Comparison of ENCODE assay signal across 29 mouse cellular contexts in the genomic region with DNA sequence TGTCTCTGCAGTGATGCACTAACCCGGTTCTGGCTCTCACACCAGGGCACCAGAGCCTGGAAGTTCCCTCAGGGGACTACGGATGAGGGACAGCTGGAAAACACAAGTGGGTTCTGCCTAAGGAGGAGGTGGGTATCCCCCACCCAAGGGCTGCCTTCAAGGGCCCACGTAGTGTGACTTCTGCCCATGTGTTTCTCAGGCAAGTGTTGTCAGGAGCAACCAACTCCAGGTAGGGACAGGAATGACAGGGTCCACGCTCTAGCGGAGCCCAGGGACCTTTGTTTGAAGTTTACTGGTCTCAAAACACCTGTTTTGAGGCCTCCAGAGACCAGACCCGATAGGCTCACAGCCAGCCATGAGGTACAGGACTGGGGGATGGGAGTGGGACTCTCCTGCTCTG. TPM values are rescaled to one million over a fixed set of nuclear protein-coding genes. Genes with fewer than 3 reads are reported as not detected.
"Had no signal": no experiment of that assay in that cellular context is flagged by ENCODE, and none has a peak within 500 bp of the region (broad histone marks: within the 10 kb centered on the region; RNA-seq: fewer than 3 reads in every experiment).

No protein-coding gene starts in this region.

- DNase-seq: gastrocnemius, adult 2 months; gastrocnemius, postnatal 10 days; gastrocnemius, postnatal 25 days; heart, adult 2 months; heart, postnatal 10 days; heart, postnatal 4 days; kidney, adult 18-20 months; kidney, adult 8-10 months; kidney, postnatal 10 days; kidney, postnatal 25 days; kidney, postnatal 4 days; liver; liver, embryonic 13.5 days had no signal

- H3K4me2 ChIP-seq: heart, embryonic 12.5 days; hindbrain, embryonic 12.5 days; hindbrain, embryonic 14.5 days; intestine, embryonic 15.5 days; limb, embryonic 12.5 days; liver, embryonic 11.5 days; liver, embryonic 13.5 days had no signal

- H3K36me3 ChIP-seq: heart, embryonic 10.5 days; heart, embryonic 12.5 days; hindbrain, embryonic 10.5 days; hindbrain, embryonic 12.5 days; intestine, embryonic 15.5 days; limb, embryonic 10.5 days; limb, embryonic 12.5 days; liver, embryonic 13.5 days had no signal

- H3K27ac ChIP-seq: gastrocnemius, adult 2 months; heart, adult 2 months; heart, embryonic 10.5 days; hindbrain, embryonic 10.5 days; hindbrain, embryonic 12.5 days; hindbrain, embryonic 14.5 days; intestine, embryonic 15.5 days; layer of hippocampus, adult 2 months; left cerebral cortex, adult 2 months; limb, embryonic 10.5 days; limb, embryonic 12.5 days; liver, embryonic 13.5 days had no signal

- H3K9ac ChIP-seq: heart, embryonic 12.5 days; hindbrain, embryonic 12.5 days; hindbrain, embryonic 14.5 days; intestine, embryonic 15.5 days; limb, embryonic 12.5 days; liver, embryonic 13.5 days had no signal

- H3K9me3 ChIP-seq: heart, embryonic 10.5 days; heart, embryonic 12.5 days; hindbrain, embryonic 10.5 days; hindbrain, embryonic 12.5 days; intestine, embryonic 15.5 days; limb, embryonic 10.5 days; limb, embryonic 12.5 days; liver, embryonic 13.5 days had no signal

- ATAC-seq: hindbrain, embryonic 16.5 days; inflammation-experienced regulatory T-cells, adult 6 months; intestine, embryonic 15.5 days; intestine, postnatal 0 days had no signal

- H3K4me3 ChIP-seq: gastrocnemius, adult 2 months; heart, adult 2 months; heart, embryonic 10.5 days; heart, embryonic 12.5 days; hindbrain, embryonic 10.5 days; hindbrain, embryonic 12.5 days; intestine, embryonic 15.5 days; layer of hippocampus, adult 2 months; left cerebral cortex, adult 2 months; limb, embryonic 10.5 days; limb, embryonic 12.5 days; liver, embryonic 13.5 days had no signal

- H3K4me1 ChIP-seq: intestine, embryonic 15.5 days had no signal

RNA-seq across cellular contexts. Expression of gene Mmel1, which starts 3.8 kb away (rescaled TPM):
- polyA plus RNA-seq: inflammation-experienced regulatory T-cells, adult 6 months; kidney, embryonic 14.5 days; kidney, embryonic 16.5 days had no signal

RNA-seq across cellular contexts. Expression of gene Ttc34, which starts 35.9 kb away (rescaled TPM):
- polyA plus RNA-seq: inflammation-experienced regulatory T-cells, adult 6 months; intestine, embryonic 15.5 days; intestine, postnatal 0 days had no signal
